Mouse (Mus musculus) left cerebral cortex, adult 2 months (tissue): Measurements from ENCODE around the gene Bbc3. TPM values are rescaled to one million over a fixed set of nuclear protein-coding genes. Genes with fewer than 3 reads are reported as not detected.

Experiments
- DNase-seq, 2 experiments: peaks; one replicate each; pipeline ENCODE4 v3.0.0; 2021 to 2022; ENCODE audit warnings: low spot score in 2 of 2, mixed read lengths in 1 of 2; ENCODE audit errors: extremely low spot score in 1 of 2
- H3K27ac ChIP-seq: fragments of 200-600 bp; 2 replicates; pipeline ENCODE4 v1.8.1; 2022
- H3K4me3 ChIP-seq: fragments of 200-600 bp; 2 replicates; pipeline ENCODE4 v1.8.1; 2022
- CTCF ChIP-seq: fragments of 200-600 bp; IDR thresholded peaks from 2 replicates; pipeline ENCODE4 v1.8.1; 2022; ENCODE audit warnings: antibody characterized with exemption, mild to moderate bottlenecking, moderate library complexity
- intact Hi-C: fragments of 180-260 bp; cut with DNase I; formaldehyde crosslinking; loops from one replicate; pipeline ENCODE4 v1.15.1; 2025
- total RNA-seq, 2 experiments: library from RNA; stranded (reverse); gene quantifications; 2 replicates each; pipeline ENCODE4 v1.2.3; 2021

Bbc3 gene
- total RNA-seq, 2 experiments from 2014 or later, result 9.1 to 9.7 TPM

GRCm38 (mm10) chr7:16325920-16326606, 17.9 kb downstream of the Bbc3 start:
- no peak overlapping the region for H3K4me3 ChIP-seq
- intact Hi-C loops, result loop anchor here (1.0 kb wide), 1 partner anchor 32 kb away; no protein-coding TSS in a partner anchor
- DNase-seq, result peak; percentile 23 to 28
- peak overlapping the region; percentile 70 for H3K27ac ChIP-seq
- peak; percentile 63 for TF ChIP-seq CTCF

GRCm38 (mm10) chr7:16326607-16326971, 18.4 kb downstream of the Bbc3 start:
- intact Hi-C loops, result loop anchor here (1.0 kb wide), 1 partner anchor 32 kb away; no protein-coding TSS in a partner anchor
- Histone ChIP-seq H3K4me3 (no peak overlapping the region), H3K27ac (peak overlapping the region; percentile 70)
- no peak for DNase-seq
- no peak; the same call in 1 of the 2 replicates for TF ChIP-seq CTCF

GRCm38 (mm10) chr7:16329146-16329545, 21.0 kb downstream of the Bbc3 start:
- no peak for DNase-seq
- intact Hi-C loops, result no loop called here
- no peak overlapping the region for H3K27ac ChIP-seq
- H3K4me3 ChIP-seq, result no peak overlapping the region
- no peak for TF ChIP-seq CTCF

- peak; percentile 38 for TF ChIP-seq CTCF
- no peak overlapping the region for H3K27ac ChIP-seq
- H3K4me3 ChIP-seq, result no peak overlapping the region
- DNase-seq, result no peak
- intact Hi-C loops, result no loop called here
Observed at GRCm38 (mm10) chr7:16337733-16338132, 29.5 kb downstream of the Bbc3 start.

GRCm38 (mm10) chr7:16344598-16344997, 36.4 kb downstream of the Bbc3 start:
- TF ChIP-seq CTCF, result no peak
- H3K27ac ChIP-seq, result no peak overlapping the region
- no peak for DNase-seq
- H3K4me3 ChIP-seq, result no peak overlapping the region
- intact Hi-C loops, result no loop called here

- Histone ChIP-seq H3K4me3 (no peak overlapping the region), H3K27ac (no peak overlapping the region)
- intact Hi-C loops, result no loop called here
- TF ChIP-seq CTCF, result no peak
- DNase-seq, result no peak
Observed at GRCm38 (mm10) chr7:16345297-16345696, 37.1 kb downstream of the Bbc3 start.

- no peak for DNase-seq
Observed at GRCm38 (mm10) chr7:16349999-16350398, 41.8 kb downstream of the Bbc3 start.

GRCm38 (mm10) chr7:16355854-16356594, 47.8 kb downstream of the Bbc3 start:
- intact Hi-C loops, result no loop called here
- Histone ChIP-seq H3K27ac (no peak overlapping the region), H3K4me3 (no peak overlapping the region)
- DNase-seq, result no peak
- TF ChIP-seq CTCF, result no peak

More at GRCm38 (mm10) chr7:16349999-16350398, 41.8 kb downstream of the Bbc3 start:
- no peak overlapping the region for H3K4me3 ChIP-seq
- no peak for TF ChIP-seq CTCF
- intact Hi-C loops, result no loop called here
- H3K27ac ChIP-seq, result no peak overlapping the region

- Histone ChIP-seq H3K4me3 (no peak overlapping the region), H3K27ac (no peak overlapping the region)
- DNase-seq, result no peak
- no peak for TF ChIP-seq CTCF
- intact Hi-C loops, result no loop called here
Observed at GRCm38 (mm10) chr7:16357602-16358001, 49.4 kb downstream of the Bbc3 start.

GRCm38 (mm10) chr7:16364319-16364718, 56.1 kb downstream of the Bbc3 start:
- no peak for TF ChIP-seq CTCF
- H3K4me3 ChIP-seq, result no peak overlapping the region
- H3K27ac ChIP-seq, result no peak overlapping the region
- DNase-seq, result no peak
- intact Hi-C loops, result no loop called here

GRCm38 (mm10) chr7:16364901-16365500, 56.8 kb downstream of the Bbc3 start:
- DNase-seq, result no peak
- peak; percentile 13 for TF ChIP-seq CTCF
- Histone ChIP-seq H3K4me3 (no peak overlapping the region), H3K27ac (0 out of 2 replicates have a peak overlapping the region, but pooled peaks have one; percentile 16)
- intact Hi-C loops, result no loop called here

GRCm38 (mm10) chr7:16366133-16366646, 58.0 kb downstream of the Bbc3 start:
- no peak for TF ChIP-seq CTCF
- no peak overlapping the region for H3K4me3 ChIP-seq
- no peak overlapping the region for H3K27ac ChIP-seq
- intact Hi-C loops, result no loop called here
- DNase-seq, result no peak
